Mouse (Mus musculus) intestine, postnatal 0 days (tissue): ENCODE measurements at regions not wholly inside any gene's neighbourhood (a gene's known extent, or its start where the extent isn't known, plus 50 kb on each side); places are given as distances from the start of the nearest gene placed in this dataset.

ENCODE experiments used
- ATAC-seq: fragments of 200-750 bp; cut with Nextera tagmentation; 2 replicates; pipeline ENCODE4 v1.8.0; 2017; ENCODE audit warnings: mild to moderate bottlenecking, moderate TSS enrichment, moderate library complexity
- H3K27ac ChIP-seq: fragments of 300-500 bp; sonication (generic); 2 replicates; pipeline ENCODE4 v1.5.1; 2014; ENCODE audit warnings: mild to moderate bottlenecking, low read depth, low read length, moderate library complexity
- H3K27me3 ChIP-seq: fragments of 300-500 bp; sonication (generic); replicated peaks from 2 replicates; pipeline ENCODE4 v1.6.1; 2014; ENCODE audit warnings: low read length, mixed read lengths; ENCODE audit not compliant: control insufficient read depth, insufficient read depth
- H3K36me3 ChIP-seq: fragments of 300-500 bp; sonication (generic); 2 replicates; pipeline ENCODE4 v1.6.1; 2014; ENCODE audit warnings: mild to moderate bottlenecking, moderate library complexity; ENCODE audit not compliant: control insufficient read depth, insufficient read depth
- H3K4me1 ChIP-seq: fragments of 300-500 bp; sonication (generic); replicated peaks from 2 replicates; pipeline ENCODE4 v1.6.1; 2014; ENCODE audit warnings: antibody characterized with exemption, low read length, mixed read lengths; ENCODE audit not compliant: control insufficient read depth, insufficient read depth
- H3K4me2 ChIP-seq: fragments of 300-500 bp; sonication (generic); replicated peaks from 2 replicates; pipeline ENCODE4 v1.6.1; 2014; ENCODE audit warnings: low read depth, mild to moderate bottlenecking, moderate library complexity
- H3K4me3 ChIP-seq: fragments of 300-500 bp; sonication (generic); 2 replicates; pipeline ENCODE4 v1.5.1; 2014; ENCODE audit warnings: low read depth, low read length
- H3K9ac ChIP-seq: fragments of 300-500 bp; sonication (generic); 2 replicates; pipeline ENCODE4 v1.6.1; 2014; ENCODE audit warnings: mild to moderate bottlenecking, low read depth, low read length
- H3K9me3 ChIP-seq: fragments of 300-500 bp; sonication (generic); 2 replicates; pipeline ENCODE4 v1.6.1; 2016; ENCODE audit warnings: mixed run types; ENCODE audit not compliant: control insufficient read depth
- CTCF ChIP-seq: sonication (generic); IDR thresholded peaks from 2 replicates; pipeline ENCODE4 v1.5.1; 2016; ENCODE audit warnings: low read depth, mild to moderate bottlenecking, control low read depth, antibody characterized with exemption, moderate library complexity
- WGBS: fragments of 180-500 bp; shearing (Covaris S2); extraction: QIAGEN DNeasy Blood & Tissue Kit; methylation state at CpG from one replicate; pipeline ENCODE4 v1.1.7; 2014; 5-methylcytosine and 5-hydroxymethylcytosine counted together

DNA sequence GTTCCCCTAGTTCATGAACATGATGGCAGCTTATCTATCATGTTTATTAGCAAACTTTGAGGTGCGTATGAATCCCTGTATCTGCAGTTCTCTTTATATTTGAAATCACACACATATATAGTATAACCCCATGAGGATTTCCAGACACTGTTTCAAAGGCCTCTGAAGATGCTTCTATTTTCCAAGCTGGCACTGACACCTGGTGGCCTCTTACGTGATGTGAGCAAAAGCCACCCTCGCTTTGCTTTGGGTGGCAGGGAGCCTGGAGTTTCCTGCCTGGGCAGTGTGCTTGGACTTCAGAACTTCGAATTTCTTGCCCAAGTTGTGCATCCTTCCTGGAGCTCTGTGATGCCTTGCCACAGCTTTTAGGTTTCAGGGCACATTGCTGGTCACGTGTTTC lies 1817.1 kb downstream of the 9330182O14Rik start:
- Histone ChIP-seq H3K4me3 (no peak overlapping the region), H3K4me2 (no peak overlapping the region), H3K36me3 (no peaks in the 10 kb centered on the region), H3K27ac (no peak overlapping the region), H3K27me3 (no peaks in the 10 kb centered on the region), H3K9ac (no peak overlapping the region), H3K4me1 (no peaks in the 10 kb centered on the region), H3K9me3 (no peaks in the 10 kb centered on the region)
- TF ChIP-seq CTCF, result peak; percentile 68
- 66% methylated on average over 5 of the region's 5 CpGs for WGBS
- no peak for ATAC-seq

- Histone ChIP-seq H3K9ac (no peak overlapping the region), H3K4me1 (no peaks in the 10 kb centered on the region), H3K27me3 (no peaks in the 10 kb centered on the region), H3K36me3 (no peaks in the 10 kb centered on the region), H3K4me3 (no peak overlapping the region), H3K27ac (no peak overlapping the region), H3K9me3 (no peaks in the 10 kb centered on the region), H3K4me2 (no peak overlapping the region)
- ATAC-seq, result no peak
- no peak for TF ChIP-seq CTCF
Measured at GRCm38 (mm10) chr15:41960597-41960996, 1826.4 kb downstream of the 9330182O14Rik start.

DNA sequence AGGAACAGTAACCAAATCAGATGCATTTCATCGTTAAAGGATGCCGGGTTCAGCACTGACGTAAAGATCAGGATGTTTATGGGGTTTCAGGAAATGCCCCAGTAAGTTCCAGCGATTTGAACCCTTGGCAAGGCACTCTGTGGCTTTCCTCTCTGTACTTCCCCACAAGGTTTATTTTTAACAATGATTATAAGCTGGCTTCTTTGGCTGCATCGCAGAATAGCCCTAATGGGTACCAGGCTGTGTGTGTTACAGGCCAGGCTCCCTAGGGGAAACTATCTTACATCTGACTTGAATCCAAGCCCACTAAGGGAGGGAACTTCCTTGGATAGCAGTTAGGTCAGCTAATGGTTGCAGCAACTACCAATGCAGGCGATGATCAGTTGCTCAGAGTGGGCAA lies 1836.7 kb downstream of the 9330182O14Rik start:
- WGBS, result 77% methylated on average over 6 of the region's 6 CpGs
- H3K4me3 ChIP-seq, result no peak overlapping the region
- H3K27me3 ChIP-seq, result no peaks in the 10 kb centered on the region
- no peak for ATAC-seq
- no peak for TF ChIP-seq CTCF
- H3K9me3 ChIP-seq, result no peaks in the 10 kb centered on the region
- no peaks in the 10 kb centered on the region for H3K4me1 ChIP-seq
- no peak overlapping the region for H3K27ac ChIP-seq
- H3K4me2 ChIP-seq, result no peak overlapping the region
- H3K9ac ChIP-seq, result no peak overlapping the region
- H3K36me3 ChIP-seq, result no peaks in the 10 kb centered on the region

DNA sequence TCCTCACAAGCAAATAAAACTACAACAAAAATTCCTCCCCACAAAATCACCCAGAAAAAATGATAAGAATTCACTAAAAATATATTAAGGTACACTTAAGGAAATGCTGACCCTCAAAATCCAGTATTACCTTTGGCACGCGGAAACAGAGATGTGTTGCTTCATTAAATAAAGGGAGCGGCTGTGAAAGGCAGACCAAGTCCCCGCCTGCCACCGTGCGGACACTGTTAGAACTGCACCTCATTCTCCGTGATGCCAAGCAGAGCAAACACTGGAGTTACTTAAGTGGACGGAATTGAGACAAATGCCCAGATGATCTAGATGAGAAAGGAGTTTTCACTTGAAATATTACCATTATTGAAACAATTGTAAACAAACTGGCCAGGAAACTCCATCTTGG lies 1839.1 kb downstream of the 9330182O14Rik start:
- Histone ChIP-seq H3K36me3 (no peaks in the 10 kb centered on the region), H3K4me2 (no peak overlapping the region), H3K27me3 (no peaks in the 10 kb centered on the region), H3K9me3 (no peaks in the 10 kb centered on the region), H3K4me3 (no peak overlapping the region), H3K4me1 (no peaks in the 10 kb centered on the region), H3K27ac (no peak overlapping the region), H3K9ac (no peak overlapping the region)
- peak; percentile 97 for TF ChIP-seq CTCF
- under 1% methylated on average over 8 of the region's 8 CpGs for WGBS
- ATAC-seq, result peak; percentile 61

GRCm38 (mm10) chr15:41977196-41977595 lies 1843.0 kb downstream of the 9330182O14Rik start:
- Histone ChIP-seq H3K4me3 (no peak overlapping the region), H3K27ac (no peak overlapping the region), H3K9ac (no peak overlapping the region), H3K4me2 (no peak overlapping the region), H3K36me3 (no peaks in the 10 kb centered on the region), H3K27me3 (no peaks in the 10 kb centered on the region), H3K9me3 (no peaks in the 10 kb centered on the region), H3K4me1 (no peaks in the 10 kb centered on the region)
- ATAC-seq, result no peak
- WGBS, result 94% methylated on average over 2 of the region's 2 CpGs
- no peak for TF ChIP-seq CTCF

DNA sequence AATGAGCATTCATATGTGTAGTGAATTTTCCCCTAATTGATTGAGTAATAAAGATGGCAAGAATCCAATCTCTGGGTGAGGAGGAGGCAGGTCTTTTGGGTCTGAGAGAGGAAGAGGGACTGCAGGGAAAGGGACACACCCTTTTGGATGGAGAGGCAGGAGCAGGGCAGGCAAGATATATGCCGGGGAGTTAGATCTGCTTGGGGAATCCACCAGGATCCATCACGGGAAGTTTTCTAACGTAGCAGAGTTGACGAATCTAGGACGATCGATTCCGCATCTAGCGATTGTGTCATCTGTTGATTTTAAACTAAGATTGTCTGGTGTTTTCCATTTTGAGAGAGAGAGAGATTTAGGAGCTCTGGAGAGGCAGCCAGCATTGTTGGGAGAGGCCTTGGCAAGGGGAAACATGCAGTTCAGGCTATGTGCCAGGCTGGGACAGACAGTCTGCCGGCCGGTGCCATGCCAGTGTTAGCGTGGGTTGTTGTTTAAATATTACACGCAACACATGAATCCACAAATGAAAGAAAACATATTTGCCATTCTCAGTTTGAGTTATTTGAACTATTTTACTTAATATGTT lies 1843.6 kb downstream of the 9330182O14Rik start:
- Histone ChIP-seq H3K27me3 (no peaks in the 10 kb centered on the region), H3K4me3 (no peak overlapping the region)
- TF ChIP-seq CTCF, result no peak

DNA sequence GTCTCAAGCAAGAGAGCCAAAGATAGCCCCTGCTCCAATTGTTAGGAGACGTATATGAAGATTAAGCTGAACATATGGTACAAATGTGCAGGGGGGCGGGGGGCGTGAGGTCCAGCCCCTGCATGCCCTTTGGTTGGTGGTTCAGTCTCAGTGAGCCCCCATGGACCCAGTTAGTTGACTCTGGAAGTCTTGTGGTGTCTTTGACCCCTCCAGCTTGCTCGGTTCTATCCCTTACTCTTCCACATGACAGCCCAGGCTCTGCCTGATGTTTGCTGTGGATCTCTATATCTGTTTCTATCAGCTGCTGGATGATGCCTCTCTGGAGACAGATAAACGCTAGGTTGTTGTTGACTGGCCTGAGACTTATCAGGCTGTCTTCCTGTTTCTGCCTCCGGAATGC lies 1849.1 kb downstream of the 9330182O14Rik start:
- Histone ChIP-seq H3K36me3 (no peaks in the 10 kb centered on the region), H3K4me3 (no peak overlapping the region), H3K4me1 (no peaks in the 10 kb centered on the region), H3K9ac (no peak overlapping the region), H3K9me3 (no peaks in the 10 kb centered on the region), H3K27ac (no peak overlapping the region), H3K4me2 (no peak overlapping the region), H3K27me3 (no peaks in the 10 kb centered on the region)
- no peak for TF ChIP-seq CTCF
- 73% methylated on average over 6 of the region's 6 CpGs for WGBS
- ATAC-seq, result no peak

More for the DNA sequence above, 1843.6 kb downstream of the 9330182O14Rik start:
- Histone ChIP-seq H3K4me1 (no peaks in the 10 kb centered on the region), H3K4me2 (no peak overlapping the region), H3K9ac (no peak overlapping the region), H3K27ac (no peak overlapping the region), H3K9me3 (no peaks in the 10 kb centered on the region), H3K36me3 (no peaks in the 10 kb centered on the region)
- 87% methylated on average over 12 of the region's 12 CpGs for WGBS
- no peak for ATAC-seq
